Mouse (Mus musculus): ENCODE data around the gene Myod1. TPM values are rescaled to one million over a fixed set of nuclear protein-coding genes. Genes with fewer than 3 reads are reported as not detected.

Gene Myod1
- total RNA-seq, 2 experiments from 2014 or later, result not detected

DNA sequence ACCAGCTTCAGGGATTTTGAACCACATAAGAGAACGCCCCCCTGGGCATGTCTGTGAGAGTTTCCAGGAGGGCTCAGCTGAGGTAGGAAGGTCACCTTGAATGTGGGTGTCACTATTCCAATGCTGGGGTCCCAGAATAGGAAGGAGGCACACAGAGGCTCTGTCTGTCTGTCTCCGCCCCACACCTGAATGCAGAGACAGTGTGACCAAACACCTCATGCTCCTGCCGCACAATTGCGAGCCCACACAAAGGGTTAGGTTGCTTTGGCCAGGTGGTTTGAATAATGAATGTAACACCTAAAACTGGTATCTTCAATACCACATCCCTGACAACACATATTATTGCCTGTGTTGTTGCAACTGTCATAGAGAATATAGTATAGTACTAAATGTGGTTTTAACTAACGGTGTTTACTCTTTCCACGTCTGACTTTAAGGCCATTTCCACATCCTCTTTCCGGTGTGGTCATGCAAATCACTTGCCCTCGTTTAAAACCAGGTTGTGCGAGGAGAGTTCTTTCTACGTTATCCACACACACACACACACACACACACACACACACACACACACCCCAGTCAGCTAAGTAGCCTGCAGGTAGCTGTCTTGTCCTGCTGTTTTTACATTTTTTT, 13.3 kb downstream of the Myod1 start:
- intact Hi-C loops (cut with DNase I), result no loop called here
- no peak for DNase-seq (ENCODE audit: low spot score in 2 of 2)

GRCm38 (mm10) chr7:46390226-46390625, 14.0 kb downstream of the Myod1 start:
- no peak for DNase-seq (ENCODE audit: low spot score in 2 of 2)
- intact Hi-C loops (cut with DNase I), result no loop called here

DNA sequence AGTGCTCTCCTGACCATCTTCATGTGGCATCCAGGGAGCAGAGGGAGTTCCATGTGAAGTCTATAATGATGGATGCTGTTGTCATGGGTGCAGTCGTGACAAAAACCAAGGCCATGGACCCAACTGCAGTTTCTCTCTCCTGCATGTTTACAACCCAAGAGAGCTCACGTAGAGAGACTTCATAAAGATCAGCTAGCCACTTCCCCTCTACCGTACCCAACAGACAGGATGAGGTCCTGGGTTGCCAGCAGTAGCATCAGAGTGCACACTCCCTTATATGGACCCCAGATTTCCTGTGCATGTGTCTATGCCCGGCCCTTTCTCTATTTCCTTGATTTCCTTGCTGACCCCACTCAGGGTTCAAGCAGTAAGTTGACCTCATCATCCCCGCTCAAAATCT, 15.4 kb downstream of the Myod1 start:
- intact Hi-C loops (cut with DNase I), result no loop called here
- no peak for DNase-seq (ENCODE audit: low spot score in 2 of 2)

GRCm38 (mm10) chr7:46393116-46393515, 16.8 kb downstream of the Myod1 start:
- intact Hi-C loops (cut with DNase I), result loop anchor here (1.0 kb wide), 1 partner anchor 213 kb away; no protein-coding TSS in a partner anchor
- DNase-seq (ENCODE audit: low spot score in 2 of 2), result peak; percentile 83 to 86

- intact Hi-C loops (cut with DNase I), result loop anchor here (1.0 kb wide), 1 partner anchor 212 kb away; no protein-coding TSS in a partner anchor
These were observed 17.6 kb downstream of the Myod1 start for GRCm38 (mm10) chr7:46393718-46394511.

DNA sequence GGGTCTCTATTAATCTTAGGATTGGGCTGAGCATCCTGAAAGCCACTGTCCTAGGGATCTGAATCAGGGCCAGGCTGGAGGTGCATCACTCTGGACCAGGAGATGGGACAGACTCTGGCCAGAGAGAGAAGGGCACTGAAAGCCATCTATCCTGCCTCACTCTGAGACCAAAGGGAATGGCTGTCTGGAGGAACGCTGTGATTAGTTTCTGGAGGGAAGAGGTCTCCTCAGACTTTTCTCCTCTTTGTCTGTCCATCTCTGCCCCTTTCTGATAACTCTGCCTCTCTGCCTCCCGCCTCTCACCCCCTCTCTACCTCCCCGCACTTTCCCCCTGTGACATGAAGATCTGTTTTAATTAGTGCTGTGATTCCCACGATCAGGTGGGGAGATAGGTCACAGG, 18.7 kb downstream of the Myod1 start:
- no peak for DNase-seq (ENCODE audit: low spot score in 2 of 2)
- intact Hi-C loops (cut with DNase I), result no loop called here

More at GRCm38 (mm10) chr7:46393718-46394511, 17.6 kb downstream of the Myod1 start:
- no peak for DNase-seq (ENCODE audit: low spot score in 2 of 2)

DNA sequence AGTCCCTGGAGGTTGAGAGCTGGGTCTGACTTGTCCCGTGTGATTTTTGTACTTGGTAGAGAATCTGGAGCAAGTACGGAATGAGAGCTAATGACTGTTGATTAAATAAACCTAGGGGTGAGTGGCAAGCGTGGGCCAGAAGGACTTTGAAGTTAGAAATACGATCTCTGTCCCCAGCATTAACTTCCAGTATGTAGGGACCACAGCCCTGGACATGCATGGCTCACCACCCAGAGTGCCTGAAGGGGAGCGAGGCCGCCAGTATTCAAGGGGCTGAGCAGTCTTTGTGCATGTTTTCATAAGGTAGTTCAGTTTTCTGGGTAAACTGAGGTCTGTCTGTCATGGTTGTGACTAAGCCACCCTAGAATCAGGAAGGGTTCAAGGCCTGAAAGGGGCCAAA, 19.3 kb downstream of the Myod1 start:
- intact Hi-C loops (cut with DNase I), result no loop called here
- DNase-seq (ENCODE audit: low spot score in 2 of 2), result no peak

GRCm38 (mm10) chr7:46396231-46396927, 20.1 kb downstream of the Myod1 start, which contains the start of gene Kcnc1:
Gene Kcnc1 (plus strand): TSS chr7:46396497.
- intact Hi-C loops (cut with DNase I), result no loop called here
- peak in 1 of 2 experiments; percentile 78 for DNase-seq (ENCODE audit: low spot score in 2 of 2)

- intact Hi-C loops (cut with DNase I), result no loop called here
- DNase-seq (ENCODE audit: low spot score in 2 of 2), result peak; percentile 76 to 84
These were observed 20.9 kb downstream of the Myod1 start for GRCm38 (mm10) chr7:46396928-46397731.

DNA sequence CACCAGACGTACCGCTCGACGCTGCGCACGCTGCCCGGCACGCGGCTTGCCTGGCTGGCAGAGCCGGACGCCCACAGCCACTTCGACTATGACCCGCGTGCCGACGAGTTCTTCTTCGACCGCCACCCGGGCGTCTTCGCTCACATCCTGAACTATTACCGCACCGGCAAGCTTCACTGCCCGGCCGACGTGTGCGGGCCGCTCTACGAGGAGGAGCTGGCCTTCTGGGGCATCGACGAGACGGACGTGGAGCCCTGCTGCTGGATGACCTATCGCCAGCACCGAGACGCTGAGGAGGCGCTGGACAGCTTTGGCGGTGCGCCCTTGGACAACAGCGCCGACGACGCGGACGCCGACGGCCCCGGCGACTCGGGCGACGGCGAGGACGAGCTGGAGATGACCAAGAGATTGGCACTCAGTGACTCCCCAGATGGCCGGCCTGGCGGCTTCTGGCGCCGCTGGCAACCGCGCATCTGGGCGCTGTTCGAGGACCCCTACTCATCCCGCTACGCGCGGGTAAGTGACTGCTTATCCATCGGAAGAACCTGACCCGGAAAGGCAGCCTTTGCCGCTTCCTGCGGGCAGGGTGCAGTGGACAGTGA, 21.6 kb downstream of the Myod1 start:
- DNase-seq (ENCODE audit: low spot score in 2 of 2), result no peak
- intact Hi-C loops (cut with DNase I), result no loop called here

DNA sequence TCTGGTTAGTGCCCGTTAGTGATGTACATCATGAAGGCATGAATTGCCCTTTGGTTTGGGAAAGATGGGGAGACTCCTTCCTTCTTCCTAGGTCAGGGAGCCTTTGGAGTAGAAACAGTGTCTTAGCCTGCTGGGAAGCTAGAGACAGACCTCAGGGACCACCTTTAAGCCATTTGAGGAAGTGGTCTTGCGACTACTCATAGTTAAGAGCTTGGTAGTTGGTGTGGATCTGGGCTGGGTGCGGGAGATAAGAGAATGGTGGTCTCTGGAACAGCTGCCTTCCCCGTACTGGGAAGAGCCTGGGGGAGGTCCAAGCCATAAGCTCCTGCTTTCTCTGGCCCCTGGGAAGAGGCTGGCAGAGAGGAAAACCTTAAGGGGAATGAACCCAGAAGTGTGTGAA, 22.3 kb downstream of the Myod1 start:
- no peak for DNase-seq (ENCODE audit: low spot score in 2 of 2)
- intact Hi-C loops (cut with DNase I), result no loop called here

DNA sequence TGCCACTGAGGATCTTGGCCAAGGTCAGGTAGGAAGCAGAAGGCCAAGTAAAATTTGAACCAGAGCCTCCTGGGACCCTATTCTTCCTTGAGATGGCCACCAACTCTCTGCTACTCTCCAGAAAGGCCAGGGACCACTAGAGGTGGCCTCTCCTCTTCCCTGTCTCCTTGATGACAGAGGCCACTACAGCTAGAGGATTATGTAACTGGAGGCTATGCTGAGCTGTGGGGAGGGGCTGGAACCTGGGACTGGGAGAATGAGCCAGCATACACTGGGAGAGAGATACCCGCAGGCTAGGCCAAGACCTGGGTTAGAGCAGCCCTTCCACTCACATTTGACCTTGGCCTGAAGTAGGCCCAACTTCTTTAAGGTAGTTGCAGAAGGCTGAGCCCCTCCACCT, 23.4 kb downstream of the Myod1 start:
- intact Hi-C loops (cut with DNase I), result no loop called here

GRCm38 (mm10) chr7:46400346-46400745, 24.1 kb downstream of the Myod1 start:
- no peak for DNase-seq (ENCODE audit: low spot score in 2 of 2)
- intact Hi-C loops (cut with DNase I), result no loop called here

More for the DNA sequence above, 23.4 kb downstream of the Myod1 start:
- DNase-seq (ENCODE audit: low spot score in 2 of 2), result no peak

GRCm38 (mm10) chr7:46401371-46402180, 25.3 kb downstream of the Myod1 start:
- intact Hi-C loops (cut with DNase I), result no loop called here

GRCm38 (mm10) chr7:46403616-46404485, 27.6 kb downstream of the Myod1 start:
- DNase-seq (ENCODE audit: low spot score in 2 of 2), result no peak
- intact Hi-C loops (cut with DNase I), result no loop called here

More at GRCm38 (mm10) chr7:46401371-46402180, 25.3 kb downstream of the Myod1 start:
- no peak for DNase-seq (ENCODE audit: low spot score in 2 of 2)

DNA sequence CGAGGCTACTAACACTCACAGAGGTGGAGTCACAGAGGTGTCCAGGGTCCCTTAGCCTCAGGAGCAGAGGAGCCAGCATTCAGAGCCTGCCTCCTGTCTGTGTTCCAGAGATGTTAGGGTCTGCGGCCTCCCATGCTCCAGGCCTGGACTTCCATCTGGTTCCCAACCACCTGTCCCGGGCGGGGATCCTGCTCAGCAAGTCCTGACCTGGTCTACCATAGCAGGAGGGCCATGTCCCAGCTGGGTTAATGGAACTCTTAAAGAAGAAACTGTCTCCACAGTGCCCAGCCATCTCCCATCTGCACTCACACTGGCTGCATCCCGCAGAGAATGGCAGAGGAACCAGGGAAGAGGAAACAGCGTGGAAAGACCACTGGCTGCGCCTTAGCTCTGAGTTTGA, 28.5 kb downstream of the Myod1 start:
- DNase-seq (ENCODE audit: low spot score in 2 of 2), result no peak

DNA sequence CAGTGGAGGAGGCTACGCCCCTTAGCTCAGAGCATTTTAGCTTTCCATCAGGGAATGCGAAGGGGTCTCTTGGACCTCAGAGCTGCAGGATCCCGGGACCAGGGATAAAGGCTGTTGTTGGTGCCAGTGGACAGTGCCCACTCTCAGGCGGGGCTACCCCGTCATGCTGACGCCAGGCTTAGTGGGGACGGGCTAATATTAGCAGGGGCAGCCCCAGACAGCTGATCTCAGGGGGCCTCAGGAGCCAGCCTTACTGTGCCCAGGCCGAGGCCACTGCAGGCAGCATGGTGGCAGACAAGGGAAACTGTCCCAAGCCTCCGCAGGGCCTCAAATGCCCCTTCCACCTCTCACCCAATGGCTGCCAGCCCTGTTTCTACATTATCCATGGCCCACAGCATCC, 32.3 kb downstream of the Myod1 start:
- intact Hi-C loops (cut with DNase I), result no loop called here
- DNase-seq (ENCODE audit: low spot score in 2 of 2), result no peak

More for the DNA sequence above, 28.5 kb downstream of the Myod1 start:
- intact Hi-C loops (cut with DNase I), result no loop called here
